Mouse (Mus musculus) megakaryocyte-erythroid progenitor cell, adult 5 weeks (primary cell): ENCODE data around the gene Slc22a4. TPM values are rescaled to one million over a fixed set of nuclear protein-coding genes. Genes with fewer than 3 reads are reported as not detected.

Experiments used
- polyA plus RNA-seq: library from polyadenylated mRNA; stranded (reverse); fragments of >175 nt; gene quantifications from 2 replicates; pipeline ENCODE4 v1.2.3, GENCODE M21; 2012

Gene Slc22a4
- 12.0 and 14.5 TPM in 2 replicates for polyA plus RNA-seq

DNA sequence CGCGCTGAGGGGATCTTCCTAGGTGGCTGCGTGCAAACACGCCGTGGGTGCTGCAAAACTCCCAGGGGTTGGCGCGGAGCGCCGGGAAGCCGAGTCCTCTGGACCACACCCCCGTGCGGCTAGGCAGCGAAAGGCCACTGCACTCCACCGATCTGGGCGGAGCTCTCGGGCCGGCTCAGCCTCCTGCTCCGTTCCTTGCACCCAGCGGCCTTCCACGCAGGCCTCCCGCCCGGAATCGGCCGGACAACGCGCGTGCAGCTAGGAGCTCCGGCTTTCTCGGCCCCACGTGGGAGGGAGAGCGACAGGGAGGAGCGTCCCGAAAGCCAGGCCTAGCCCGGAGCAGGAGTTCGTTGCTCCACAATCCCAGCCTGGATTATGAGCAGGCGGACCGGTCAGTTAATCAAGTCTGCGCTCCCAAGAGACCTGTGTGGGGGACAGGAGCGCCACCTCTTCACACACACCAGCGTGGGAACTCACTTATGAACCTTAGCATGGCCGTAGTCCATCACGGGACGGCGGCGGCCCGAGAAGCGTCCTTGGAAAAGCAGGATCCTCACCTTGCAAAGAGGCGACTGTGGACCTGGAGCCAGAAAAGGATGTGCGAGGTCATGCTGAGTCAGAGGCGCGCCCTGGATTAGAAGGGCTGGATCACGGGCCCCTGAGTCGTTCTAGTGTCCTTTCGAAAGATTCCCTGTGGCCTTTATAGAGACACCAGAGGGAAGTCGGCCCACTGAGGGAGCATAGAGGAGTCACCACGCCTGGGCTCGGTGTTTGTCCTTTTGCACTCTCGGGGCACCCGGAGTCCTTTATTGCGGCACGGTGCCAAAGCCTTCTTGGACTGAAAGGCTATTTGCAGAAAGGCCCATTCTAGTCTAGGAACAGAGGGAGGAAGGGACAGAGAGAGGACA lies at the start of gene Slc22a4:
Gene Slc22a4 (minus strand): TSS at position 47 of the 908 bp plus-strand sequence.

DNA sequence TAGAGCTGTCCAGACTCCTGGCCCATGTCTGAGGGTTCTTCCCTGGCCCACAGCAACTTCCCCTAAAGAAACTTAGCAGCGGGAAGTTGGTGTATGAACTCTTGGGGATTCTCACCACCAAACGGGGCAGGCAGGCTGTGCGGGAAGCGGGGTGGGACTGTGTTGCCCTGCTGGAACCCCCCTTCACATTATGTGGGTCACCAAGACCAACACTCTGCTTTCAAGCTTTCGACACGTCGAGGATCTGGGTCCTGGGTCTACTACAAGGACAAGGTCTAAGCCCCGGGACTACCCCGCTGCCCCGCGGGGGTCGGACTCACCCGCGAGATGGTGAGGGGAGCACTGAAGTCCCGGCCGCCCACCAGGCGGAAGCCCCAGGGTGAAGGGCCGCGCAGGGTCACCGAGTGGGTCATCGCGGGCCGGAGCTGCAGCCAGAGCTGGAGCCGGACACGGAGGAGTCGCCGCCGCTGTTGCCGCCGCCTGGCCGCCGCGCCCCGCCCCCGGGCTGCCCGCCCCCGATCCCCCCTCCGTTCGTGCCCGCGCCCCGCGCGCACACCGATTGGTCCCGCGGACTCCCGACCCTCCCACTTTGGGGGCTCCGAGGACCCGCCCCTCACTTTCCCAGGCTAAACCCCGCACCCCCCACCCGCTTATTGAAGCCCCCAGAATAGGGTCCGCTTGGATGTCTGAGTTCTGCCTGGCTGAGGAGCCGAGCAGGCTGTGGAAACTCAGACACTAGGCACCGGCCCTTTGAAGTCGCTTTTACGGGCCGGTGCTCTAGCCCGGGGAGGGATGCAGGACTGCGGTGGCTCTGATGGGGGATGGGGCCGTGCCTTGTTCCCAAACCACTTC lies 40.9 kb upstream of the Slc22a4 start, which contains the start of gene Pdlim4:
Gene Pdlim4 (minus strand): TSS at position 495 of the 852 bp plus-strand sequence.

DNA sequence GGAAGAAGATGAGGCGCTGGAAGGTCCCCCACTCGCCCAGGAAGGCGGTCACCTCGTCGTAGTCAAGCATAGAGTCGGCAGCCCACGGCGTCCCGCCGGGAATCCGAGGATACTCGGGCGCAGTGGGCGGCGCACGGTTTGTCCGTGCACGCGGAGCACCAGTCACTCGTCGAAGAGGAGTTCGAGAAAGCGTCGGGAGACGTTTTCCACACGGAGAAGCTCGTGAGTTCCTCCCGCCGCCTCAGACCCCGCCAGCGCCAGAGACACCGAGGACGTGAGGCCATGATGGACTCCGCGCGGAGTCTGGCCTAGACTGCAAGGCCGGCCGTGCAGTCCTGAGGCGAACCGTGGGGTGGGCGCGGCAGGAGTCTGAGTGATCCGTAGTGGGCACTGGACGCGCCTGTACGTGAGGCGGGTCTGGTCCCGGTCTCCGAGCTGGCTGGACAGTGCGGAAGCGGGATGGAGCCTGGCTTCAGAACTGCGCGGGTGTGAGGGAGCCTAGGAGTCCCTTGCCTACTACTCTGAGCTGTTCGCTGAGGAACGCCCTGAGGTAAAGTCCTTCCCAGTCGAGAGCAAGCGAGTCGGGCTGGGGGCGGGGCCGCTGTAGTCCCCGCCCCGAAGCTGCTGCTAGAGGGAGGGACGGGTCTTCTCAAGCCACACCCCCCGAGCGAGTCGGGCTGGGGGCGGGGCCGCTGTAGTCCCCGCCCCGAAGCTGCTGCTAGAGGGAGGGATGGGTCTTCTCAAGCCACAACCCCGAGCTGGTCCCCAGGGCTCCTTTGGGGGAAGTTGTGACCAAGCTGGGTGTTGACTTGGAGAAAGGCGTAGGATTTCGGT lies 47.9 kb downstream of the Slc22a4 start, which contains the start of gene Slc22a21:
Gene Slc22a21 (minus strand): TSS at position 545 of the 834 bp plus-strand sequence.

Other genes starting within 250 kb of the Slc22a4 start
- 6.5 and 7.3 TPM in 2 replicates for gene Gm12216, start 168.8 kb downstream of the Slc22a4 start, polyA plus RNA-seq
- gene Slc22a5, start 136.4 kb downstream of the Slc22a4 start, polyA plus RNA-seq, result 12.1 and 13.0 TPM in 2 replicates
- gene Slc22a21, start 47.8 kb downstream of the Slc22a4 start, polyA plus RNA-seq, result 2.9 and 5.0 TPM in 2 replicates
- gene Pdlim4, start 40.9 kb upstream of the Slc22a4 start, polyA plus RNA-seq, result 0.68 and 0.70 TPM in 2 replicates
- gene P4ha2, start 72.0 kb upstream of the Slc22a4 start, polyA plus RNA-seq, result 0.40 and 0.93 TPM in 2 replicates
- not detected in 2 replicates for gene Csf2, start 221.6 kb upstream of the Slc22a4 start, polyA plus RNA-seq
- not detected in 2 replicates for gene Il3, start 239.2 kb upstream of the Slc22a4 start, polyA plus RNA-seq